Mouse (Mus musculus) c-Kit-negative CD71-positive TER-119-positive erythroid progenitor cells, embryonic 14.5 days (primary cell): ENCODE data around the gene Adgrb3.
"Not testable (repeated sequence)": the region's sequence is repeated elsewhere in the genome, so short reads cannot be mapped to it uniquely, and the experiment has no call there.

Experiments used
- DNase-seq: peaks from one replicate; pipeline ENCODE4 v3.0.0-alpha.2; 2013; ENCODE audit warnings: low read depth, low spot score

Gene Adgrb3

DNA sequence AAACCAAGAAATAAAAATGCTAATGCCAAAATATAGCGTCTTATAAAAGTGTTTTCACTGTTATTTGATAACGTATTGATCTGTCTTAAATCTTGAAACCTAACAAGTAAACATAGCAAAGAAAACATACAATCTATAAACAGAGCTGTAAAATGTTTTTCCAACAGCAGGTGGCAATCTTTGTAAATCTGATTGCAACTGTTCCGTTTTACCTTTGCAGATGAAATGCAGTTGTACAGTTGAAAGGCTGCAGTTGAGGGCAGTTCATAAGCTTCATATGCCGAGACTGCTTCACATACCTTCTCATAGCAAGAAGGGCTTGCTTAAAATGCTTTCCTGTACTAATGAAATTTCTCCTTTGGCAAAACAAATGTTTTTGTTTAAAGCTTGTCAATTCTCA lies 302.5 kb downstream of the Adgrb3 start:
- DNase-seq: no peak

DNA sequence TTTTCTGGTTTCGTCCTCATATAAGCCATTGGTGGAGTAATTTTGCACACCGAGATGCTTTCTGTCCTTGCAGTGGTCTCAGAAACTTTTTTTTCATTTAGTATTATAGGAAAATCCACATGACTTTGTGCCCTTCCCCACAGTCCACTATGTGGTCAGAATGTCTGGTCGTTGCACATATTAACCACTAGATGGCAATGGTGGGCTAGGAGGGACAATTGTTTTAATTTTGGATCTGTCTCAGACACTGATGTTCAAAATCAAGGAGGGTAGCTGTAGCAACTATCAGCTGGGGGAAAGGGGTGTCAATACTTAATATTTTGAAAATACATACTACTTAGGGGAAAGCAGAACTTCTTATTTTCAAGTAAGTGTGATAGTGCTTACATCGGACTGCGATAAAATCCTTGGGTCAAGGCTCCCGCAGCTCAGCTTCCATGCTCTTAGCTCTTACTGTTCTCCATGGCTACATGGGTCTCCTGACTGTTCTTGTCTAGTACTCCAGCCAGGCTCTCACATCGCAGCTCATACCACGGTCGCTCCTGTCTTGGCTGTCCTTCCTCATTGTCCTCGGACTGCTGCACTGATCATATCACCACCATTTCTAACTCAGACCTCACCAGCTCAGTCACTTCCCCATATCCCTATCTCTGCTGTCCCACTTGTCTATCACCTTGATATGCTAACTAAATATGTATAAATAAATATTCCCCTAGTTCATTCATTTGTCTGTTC lies 319.0 kb downstream of the Adgrb3 start:
- no peak for DNase-seq

DNA sequence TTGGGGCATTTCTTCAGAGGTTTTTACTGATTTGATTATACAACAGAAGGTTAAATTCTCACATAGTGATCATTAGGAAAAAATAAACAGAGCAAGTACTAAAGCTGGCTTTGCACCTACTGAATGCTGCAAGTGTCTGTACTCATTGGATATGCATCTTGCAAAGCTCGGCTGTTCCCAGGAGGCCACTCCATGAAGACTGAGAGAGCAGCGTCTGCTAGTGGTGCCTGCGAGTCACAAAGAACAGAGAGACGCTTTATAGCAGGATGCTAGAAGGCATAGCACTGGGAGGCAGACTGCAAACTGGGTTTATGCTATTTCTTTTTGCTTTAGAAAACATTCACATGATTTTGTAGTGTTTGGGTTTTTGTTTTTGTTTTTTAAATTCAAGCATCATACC lies 325.2 kb downstream of the Adgrb3 start:
- DNase-seq: no peak

DNA sequence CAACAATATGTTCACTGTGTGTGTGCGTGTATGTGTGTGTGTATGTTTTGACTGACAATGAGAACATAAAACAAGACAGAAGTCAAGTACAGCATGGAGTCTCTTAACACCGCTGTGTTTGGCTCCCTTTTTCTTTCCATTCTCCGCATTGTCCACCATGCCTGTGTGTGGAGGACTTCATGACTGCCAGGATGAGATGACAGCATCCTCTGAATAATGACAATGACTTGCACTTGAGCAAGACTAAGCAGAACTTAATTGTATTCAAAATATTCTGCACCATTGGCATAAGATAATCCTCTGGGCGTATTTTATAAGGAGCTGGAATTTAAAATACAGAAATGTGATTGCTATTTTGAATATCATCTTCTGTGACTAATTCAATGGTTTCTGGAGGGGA lies 326.0 kb downstream of the Adgrb3 start:
- no peak for DNase-seq

DNA sequence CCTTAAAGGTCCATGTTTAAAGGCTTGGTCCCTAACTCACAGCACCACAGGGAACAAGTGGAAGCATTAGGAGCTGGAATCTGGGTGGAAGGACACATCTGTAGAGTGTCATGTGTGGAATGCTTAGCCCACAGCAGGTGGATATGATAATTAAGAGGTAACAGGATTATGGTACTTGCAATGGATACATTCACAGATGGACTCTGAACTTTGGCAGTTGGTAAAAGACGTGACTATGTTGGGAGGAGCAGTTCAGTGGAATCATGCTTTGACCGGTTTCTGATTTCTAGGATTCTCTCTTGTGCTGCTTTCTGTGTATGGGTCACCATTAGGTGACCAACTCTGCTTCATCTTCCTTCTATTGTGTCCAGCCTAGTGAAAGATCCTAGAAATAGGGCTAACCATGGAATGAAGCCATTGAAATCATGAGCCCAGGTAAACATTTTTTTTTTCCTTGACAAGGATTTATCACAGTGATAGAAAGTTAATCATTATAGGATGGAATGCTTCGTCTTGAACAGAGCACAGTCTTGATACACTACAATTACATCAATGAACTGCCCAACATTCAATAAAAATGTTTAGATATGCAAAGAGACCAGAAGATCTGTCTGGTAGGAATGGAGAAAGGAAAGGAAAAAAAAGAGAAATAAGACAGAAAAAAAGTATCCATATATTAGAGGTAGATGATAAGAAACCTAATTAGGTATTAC lies 334.1 kb downstream of the Adgrb3 start:
- no peak for DNase-seq

DNA sequence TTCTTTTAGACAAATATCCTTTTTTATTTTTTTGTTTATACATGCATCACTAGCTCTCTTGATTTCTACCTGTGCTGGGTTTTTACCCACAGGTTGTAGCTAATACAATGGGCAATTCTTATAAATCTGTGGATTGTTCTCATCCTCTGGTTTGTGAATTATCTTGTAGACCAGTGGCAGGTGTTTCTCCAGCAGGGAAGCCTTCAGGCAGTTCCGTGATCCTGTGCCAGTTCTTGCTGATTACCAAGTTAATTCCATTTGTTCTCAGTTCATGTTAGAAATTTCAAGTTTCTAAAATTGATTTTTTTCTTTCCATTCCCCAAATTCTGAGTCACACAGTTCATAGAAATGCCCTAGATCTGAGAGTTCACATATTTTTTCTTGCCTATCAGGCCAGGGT lies 338.0 kb downstream of the Adgrb3 start:
- no peak for DNase-seq

- DNase-seq: no peak
Measured at GRCm38 (mm10) chr1:25490174-25490573, 339.3 kb downstream of the Adgrb3 start.

DNA sequence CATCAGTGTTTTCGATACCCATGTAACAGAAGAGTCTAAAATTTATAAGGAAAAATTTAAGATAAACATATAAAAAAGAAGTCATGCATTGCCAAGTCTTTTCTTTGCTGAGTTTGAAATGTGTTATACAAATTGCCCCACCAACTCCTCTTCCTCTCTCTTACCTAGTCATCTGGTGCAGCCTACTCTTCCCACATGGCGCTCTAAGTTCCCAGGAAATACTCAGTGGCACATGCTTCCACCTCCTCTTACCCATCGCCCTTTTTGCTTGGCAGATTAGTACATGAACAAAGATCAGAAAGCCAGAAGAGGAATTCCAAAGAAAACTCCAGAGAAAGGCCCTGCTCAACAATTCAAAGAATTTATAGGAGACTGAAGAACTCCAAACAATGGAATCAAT lies 353.8 kb downstream of the Adgrb3 start:
- no peak for DNase-seq

- DNase-seq: no peak
Measured at GRCm38 (mm10) chr1:25474469-25474868, 355.0 kb downstream of the Adgrb3 start.

- not testable (repeated sequence) for DNase-seq
Measured at GRCm38 (mm10) chr1:25471612-25472011, 357.9 kb downstream of the Adgrb3 start.

DNA sequence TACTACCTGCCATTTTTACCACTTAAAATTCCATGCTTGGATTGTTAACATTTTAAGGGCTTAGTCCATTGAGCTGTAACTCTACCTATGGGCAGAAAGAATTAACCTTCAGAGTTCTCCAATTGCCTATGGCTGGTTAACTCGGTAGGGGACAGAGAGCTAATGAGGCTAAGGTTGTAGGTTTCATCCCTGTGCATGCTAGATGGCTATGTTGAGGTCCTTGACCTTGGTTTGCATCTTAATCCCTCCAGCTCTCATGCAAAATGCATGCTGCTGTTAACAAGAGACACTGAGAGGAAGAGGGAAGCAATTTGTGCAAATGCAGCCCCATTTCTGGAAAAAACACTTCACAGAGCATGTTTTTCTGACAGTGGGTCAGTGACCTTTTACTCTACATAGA lies 366.9 kb downstream of the Adgrb3 start:
- DNase-seq: no peak

DNA sequence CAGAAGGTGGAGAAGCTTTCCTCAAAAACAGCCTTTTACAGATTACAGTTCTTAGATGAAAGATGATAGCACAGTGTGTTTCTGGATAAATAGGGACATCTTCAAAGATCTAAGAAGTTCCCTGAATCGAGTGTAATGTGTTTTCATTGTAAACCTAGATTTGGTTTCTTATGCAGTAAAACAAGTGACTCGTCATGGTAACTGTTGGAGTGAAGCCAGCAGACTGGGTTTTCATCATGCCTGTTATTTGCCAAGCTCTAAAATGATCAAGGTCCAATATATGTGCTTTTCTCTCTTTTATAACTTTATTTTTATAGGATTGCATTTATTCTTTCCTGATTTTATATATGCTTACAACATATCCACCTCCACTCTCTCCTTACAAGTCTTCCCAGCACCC lies 394.0 kb downstream of the Adgrb3 start:
- DNase-seq: no peak

- no peak for DNase-seq
Measured at GRCm38 (mm10) chr1:25430219-25430862, 399.2 kb downstream of the Adgrb3 start.

- DNase-seq: no peak
Measured at GRCm38 (mm10) chr1:25420701-25421100, 408.8 kb downstream of the Adgrb3 start.

DNA sequence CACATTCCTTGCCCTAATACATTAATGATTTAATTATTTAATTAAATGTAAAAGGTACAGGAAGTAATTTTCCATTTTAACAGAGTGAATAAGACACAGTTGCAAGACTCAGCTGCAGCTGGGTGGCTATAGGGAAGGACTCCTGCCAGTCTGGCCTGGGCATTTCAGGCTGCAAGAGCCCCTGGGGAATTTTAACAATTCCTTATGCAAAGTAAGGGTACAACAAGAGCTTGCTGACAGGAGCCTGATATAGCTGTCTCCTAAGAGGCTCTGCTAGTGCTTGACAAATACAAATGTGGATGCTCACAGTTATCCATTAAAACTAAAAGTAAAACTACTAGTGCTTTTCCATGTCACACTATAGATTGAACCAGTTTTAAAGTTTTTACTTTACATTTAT lies 410.1 kb downstream of the Adgrb3 start:
- DNase-seq: no peak

DNA sequence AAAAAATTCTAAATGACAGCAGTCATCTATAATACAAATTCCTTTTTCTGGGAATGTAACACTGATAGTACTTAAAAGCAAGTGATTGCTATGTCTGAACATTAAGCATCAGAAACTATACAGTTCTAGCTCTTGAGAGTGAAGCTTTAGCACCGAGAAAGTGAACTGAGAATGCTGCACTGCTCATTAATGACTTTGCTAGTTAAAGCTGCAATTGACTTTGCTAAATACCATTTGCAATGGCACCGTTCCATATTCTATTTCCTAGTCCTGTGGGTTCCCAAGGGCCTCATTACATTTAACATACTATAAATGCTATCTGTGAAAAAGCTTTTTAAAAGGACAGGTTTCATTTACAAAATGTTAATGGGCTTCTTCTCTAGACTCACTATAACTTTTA lies 414.4 kb downstream of the Adgrb3 start:
- no peak for DNase-seq

DNA sequence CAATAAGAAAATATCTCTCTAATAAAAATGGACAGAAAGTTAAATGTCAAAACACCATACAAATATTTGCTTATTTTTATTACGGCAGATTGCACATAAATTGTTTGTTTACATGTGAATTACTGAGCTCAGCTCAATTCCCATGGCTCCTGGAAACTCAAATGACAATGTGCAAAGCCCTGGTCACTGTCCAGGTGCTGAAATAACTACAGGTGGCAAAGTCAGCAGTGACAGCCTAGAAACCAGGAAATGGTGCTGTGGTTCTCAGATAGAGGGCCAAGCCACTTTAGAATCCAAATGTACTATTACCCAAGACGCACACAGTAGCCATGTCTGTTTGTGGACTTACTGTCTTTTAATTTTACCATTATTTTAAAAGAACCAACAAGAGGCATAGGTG lies 465.3 kb downstream of the Adgrb3 start:
- no peak for DNase-seq

DNA sequence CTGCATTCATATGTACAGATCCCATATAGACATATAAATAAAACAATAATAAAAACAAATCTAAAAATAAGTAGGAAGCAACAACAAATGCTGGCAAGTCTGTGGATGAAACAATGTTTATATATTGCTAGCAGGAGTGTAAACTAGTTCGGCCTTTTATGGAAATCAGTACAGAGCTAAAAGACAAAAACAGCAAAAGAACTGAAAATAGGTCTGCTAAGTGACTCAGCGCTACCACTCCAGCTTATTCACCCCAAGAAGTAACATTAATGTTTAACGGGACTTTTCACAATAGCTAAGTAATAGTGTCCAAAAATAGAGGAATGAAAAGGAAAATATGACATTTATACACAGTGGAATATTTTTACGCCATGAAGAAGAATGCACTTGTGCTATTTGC lies 471.0 kb downstream of the Adgrb3 start:
- DNase-seq: no peak

- DNase-seq: no peak
Measured at GRCm38 (mm10) chr1:25355486-25355885, 474.0 kb downstream of the Adgrb3 start.

DNA sequence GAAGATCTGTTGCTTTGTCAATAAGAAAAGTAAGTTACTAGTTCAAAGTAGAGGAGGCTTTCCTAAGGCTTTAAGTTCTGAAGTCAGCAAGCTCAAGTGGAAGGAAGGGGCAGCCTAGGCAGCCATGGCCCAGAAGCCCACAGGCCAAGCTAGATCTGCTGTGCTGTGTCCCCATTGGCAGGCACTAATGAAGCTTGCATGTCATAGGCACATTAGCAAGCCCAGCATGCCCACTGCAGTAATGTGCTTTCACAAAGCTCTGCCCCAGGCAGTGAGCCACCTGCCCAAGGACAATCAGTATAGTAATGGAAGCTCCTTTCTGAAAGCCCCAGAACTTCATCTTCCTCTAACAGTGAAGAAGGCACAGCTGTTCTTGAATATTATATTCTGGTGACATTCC lies 484.6 kb downstream of the Adgrb3 start:
- no peak for DNase-seq

DNA sequence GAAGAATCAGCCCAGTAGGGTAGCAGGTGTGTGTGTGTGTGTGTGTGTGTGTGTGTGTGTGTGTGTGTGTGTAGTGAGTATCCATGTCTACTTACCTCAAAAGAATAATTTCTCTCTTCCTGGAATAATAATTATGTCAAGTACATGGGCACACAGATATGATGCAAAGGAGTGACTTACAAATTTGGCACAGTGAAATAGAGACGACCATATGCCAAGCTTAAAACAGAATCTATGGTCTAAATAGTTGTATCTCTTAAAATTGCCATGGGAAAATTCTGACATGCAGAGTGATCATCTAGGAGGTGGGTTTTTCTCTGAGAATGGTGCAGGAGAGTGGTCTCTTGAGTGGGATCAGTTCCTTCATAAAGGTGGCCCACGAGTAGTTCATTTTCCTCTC lies 504.1 kb downstream of the Adgrb3 start:
- no peak for DNase-seq

DNA sequence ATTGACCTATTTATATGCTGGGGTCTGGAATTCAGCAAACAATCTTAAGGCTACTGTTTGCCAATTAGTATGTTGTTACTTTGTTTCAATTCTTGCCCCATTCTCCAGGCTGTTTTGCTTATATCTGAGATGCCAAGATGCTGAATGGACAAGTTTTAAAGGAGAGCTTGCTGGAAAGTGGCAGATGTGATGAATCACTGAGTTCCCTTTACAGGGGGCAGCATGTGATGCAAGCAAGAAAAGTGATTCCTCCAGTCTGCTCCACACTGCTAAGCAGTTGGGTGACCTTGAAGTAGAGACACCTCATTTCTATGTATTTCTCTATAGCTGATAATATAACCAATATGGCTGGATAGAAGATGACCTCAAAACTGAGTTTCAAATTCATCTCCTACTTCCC lies 512.4 kb downstream of the Adgrb3 start:
- no peak for DNase-seq

- DNase-seq: no peak
Measured at GRCm38 (mm10) chr1:25312344-25312743, 517.2 kb downstream of the Adgrb3 start.
